Mouse (Mus musculus) liver, embryonic 11.5 days (tissue): ENCODE results near the gene Cabp4. TPM values are rescaled to one million over a fixed set of nuclear protein-coding genes. Genes with fewer than 3 reads are reported as not detected.

ENCODE experiments used
- ATAC-seq: fragments of 200-750 bp; cut with Nextera tagmentation; replicated peaks from 2 replicates; pipeline ENCODE4 v1.8.0; 2017; ENCODE audit warnings: moderate number of reproducible peaks, mild to moderate bottlenecking, moderate TSS enrichment, moderate library complexity; ENCODE audit not compliant: low FRiP score
- DNase-seq: peaks from one replicate; pipeline ENCODE4 v3.0.0-alpha.2; 2017; ENCODE audit warnings: low spot score
- H3K27ac ChIP-seq: fragments of 300-500 bp; sonication (generic); 2 replicates; pipeline ENCODE4 v1.5.1; 2014; ENCODE audit warnings: mild to moderate bottlenecking, low read depth, low read length, control low read depth
- H3K27me3 ChIP-seq: fragments of 300-500 bp; sonication (generic); replicated peaks from 2 replicates; pipeline ENCODE4 v1.6.1; 2014; ENCODE audit warnings: low read length, mixed read lengths; ENCODE audit not compliant: control insufficient read depth, insufficient read depth
- H3K36me3 ChIP-seq: fragments of 300-500 bp; sonication (generic); 2 replicates; pipeline ENCODE4 v1.6.1; 2014; ENCODE audit warnings: mild to moderate bottlenecking, low read length, moderate library complexity, mixed read lengths; ENCODE audit not compliant: control insufficient read depth, insufficient read depth
- H3K4me1 ChIP-seq: fragments of 300-500 bp; sonication (generic); replicated peaks from 2 replicates; pipeline ENCODE4 v1.6.1; 2014; ENCODE audit warnings: low read length, mixed read lengths; ENCODE audit not compliant: control insufficient read depth, insufficient read depth
- H3K4me2 ChIP-seq: fragments of 300-500 bp; sonication (generic); 2 replicates; pipeline ENCODE4 v1.6.1; 2014; ENCODE audit warnings: mild to moderate bottlenecking, control low read depth, moderate library complexity
- H3K4me3 ChIP-seq: fragments of 300-500 bp; sonication (generic); 2 replicates; pipeline ENCODE4 v1.5.1; 2014; ENCODE audit warnings: low read depth, low read length, control low read depth
- H3K9ac ChIP-seq: fragments of 300-500 bp; sonication (generic); 2 replicates; pipeline ENCODE4 v1.6.1; 2014; ENCODE audit warnings: low read depth, low read length, control low read depth
- H3K9me3 ChIP-seq: fragments of 300-500 bp; sonication (generic); 2 replicates; pipeline ENCODE4 v1.6.1; 2016; ENCODE audit warnings: low read length, inconsistent platforms, mixed read lengths; ENCODE audit not compliant: control insufficient read depth
- WGBS: fragments of 180-500 bp; shearing (Covaris S2); extraction: QIAGEN DNeasy Blood & Tissue Kit; methylation state at CpG from one replicate; pipeline ENCODE4 v1.1.7; 2014; 5-methylcytosine and 5-hydroxymethylcytosine counted together
- polyA plus RNA-seq: library from polyadenylated mRNA; unstranded; fragments of >200 nt; fragmentation: Nextera tagmentation; extraction: Ambion mirVana; gene quantifications from 2 replicates; pipeline ENCODE4 v1.2.1, GENCODE M21; 2014

Gene Cabp4
- polyA plus RNA-seq, 1 experiment from 2014 or later: 0.21 TPM

- Histone ChIP-seq H3K4me2 (no peak overlapping the region), H3K4me1 (peaks cover 26% of the 10 kb centered on the region), H3K9ac (no peak overlapping the region), H3K9me3 (no peaks in the 10 kb centered on the region), H3K27ac (no peak overlapping the region), H3K27me3 (no peaks in the 10 kb centered on the region), H3K36me3 (peaks cover 23% of the 10 kb centered on the region), H3K4me3 (no peak overlapping the region)
- no peak for DNase-seq
- 97% methylated on average over 7 of the region's 7 CpGs for WGBS
- ATAC-seq: no peak
These were observed 26.8 kb downstream of the Cabp4 start for GRCm38 (mm10) chr19:4117006-4117405.

GRCm38 (mm10) chr19:4115816-4116215 is 28.0 kb downstream of the Cabp4 start:
- ATAC-seq (no peak), DNase-seq (no peak)
- Histone ChIP-seq H3K27me3 (no peaks in the 10 kb centered on the region), H3K27ac (no peak overlapping the region), H3K9ac (no peak overlapping the region), H3K4me2 (no peak overlapping the region), H3K9me3 (no peaks in the 10 kb centered on the region), H3K4me3 (no peak overlapping the region), H3K36me3 (peaks cover 23% of the 10 kb centered on the region), H3K4me1 (peaks cover 23% of the 10 kb centered on the region)
- 81% methylated on average over 11 of the region's 11 CpGs for WGBS

GRCm38 (mm10) chr19:4115144-4115543 is 28.7 kb downstream of the Cabp4 start:
- Histone ChIP-seq H3K27me3 (no peaks in the 10 kb centered on the region), H3K4me3 (no peak overlapping the region), H3K4me1 (peaks cover 19% of the 10 kb centered on the region), H3K9ac (no peak overlapping the region), H3K9me3 (no peaks in the 10 kb centered on the region), H3K27ac (no peak overlapping the region), H3K36me3 (peaks cover 23% of the 10 kb centered on the region), H3K4me2 (no peak overlapping the region)
- ATAC-seq (no peak), DNase-seq (no peak)
- 93% methylated on average over 10 of the region's 10 CpGs for WGBS

- no peak for DNase-seq
- no peaks in the 10 kb centered on the region for H3K27me3 ChIP-seq
These were observed 29.3 kb downstream of the Cabp4 start for GRCm38 (mm10) chr19:4114551-4114950.

GRCm38 (mm10) chr19:4113806-4114230 is 30.0 kb downstream of the Cabp4 start:
- peak overlapping the region; percentile 11; the same call in 1 of the 2 replicates for H3K4me3 ChIP-seq
- H3K9me3 ChIP-seq: no peaks in the 10 kb centered on the region
- ATAC-seq (peak; percentile 38; the same call in 1 of the 2 replicates), DNase-seq (no peak)
- no peaks in the 10 kb centered on the region for H3K27me3 ChIP-seq
- 33% methylated on average over 5 of the region's 5 CpGs for WGBS
- H3K4me2 ChIP-seq: peak overlapping the region; percentile 48
- H3K27ac ChIP-seq: peak overlapping the region; percentile 58
- peak overlapping the region; percentile 52 for H3K9ac ChIP-seq
- peaks cover 23% of the 10 kb centered on the region for H3K36me3 ChIP-seq
- peaks cover 17% of the 10 kb centered on the region for H3K4me1 ChIP-seq

More at GRCm38 (mm10) chr19:4114551-4114950, 29.3 kb downstream of the Cabp4 start:
- Histone ChIP-seq H3K27ac (no peak overlapping the region), H3K4me3 (no peak overlapping the region), H3K36me3 (peaks cover 23% of the 10 kb centered on the region), H3K4me2 (no peak overlapping the region), H3K9me3 (no peaks in the 10 kb centered on the region), H3K4me1 (peaks cover 17% of the 10 kb centered on the region), H3K9ac (peak overlapping the region; percentile 52; the same call in 1 of the 2 replicates)
- 84% methylated on average over 10 of the region's 10 CpGs for WGBS
- ATAC-seq: no peak

- Histone ChIP-seq H3K36me3 (peaks cover 23% of the 10 kb centered on the region), H3K27me3 (no peaks in the 10 kb centered on the region), H3K27ac (peak overlapping the region; percentile 58), H3K4me1 (peaks cover 17% of the 10 kb centered on the region), H3K9me3 (no peaks in the 10 kb centered on the region), H3K4me2 (peak overlapping the region; percentile 48), H3K9ac (peak overlapping the region; percentile 52), H3K4me3 (peak overlapping the region; percentile 7; the same call in 1 of the 2 replicates)
- DNase-seq (no peak), ATAC-seq (peak; percentile 64)
- 57% methylated on average over 13 of the region's 13 CpGs for WGBS
These were observed 30.5 kb downstream of the Cabp4 start for GRCm38 (mm10) chr19:4113186-4113805.

- H3K4me3 ChIP-seq: no peak overlapping the region
- no peaks in the 10 kb centered on the region for H3K9me3 ChIP-seq
- peaks cover 17% of the 10 kb centered on the region for H3K4me1 ChIP-seq
- H3K36me3 ChIP-seq: peaks cover 23% of the 10 kb centered on the region
- H3K4me2 ChIP-seq: no peak overlapping the region
- H3K27me3 ChIP-seq: no peaks in the 10 kb centered on the region
- DNase-seq: no peak
- WGBS: 90% methylated on average over 26 of the region's 26 CpGs
- H3K9ac ChIP-seq: no peak overlapping the region
- no peak for ATAC-seq
- no peak overlapping the region for H3K27ac ChIP-seq
These were observed 31.5 kb downstream of the Cabp4 start for GRCm38 (mm10) chr19:4112063-4112960.

GRCm38 (mm10) chr19:4108535-4108934 is 35.3 kb downstream of the Cabp4 start:
- Histone ChIP-seq H3K27ac (no peak overlapping the region), H3K27me3 (0 out of 2 replicates have a peak, but pooled peaks cover 5% of the 10 kb centered on the region), H3K36me3 (peaks cover 2% of the 10 kb centered on the region; the same call in 1 of the 2 replicates), H3K9ac (no peak overlapping the region), H3K4me3 (no peak overlapping the region), H3K4me2 (no peak overlapping the region), H3K9me3 (no peaks in the 10 kb centered on the region), H3K4me1 (peaks cover 7% of the 10 kb centered on the region)
- ATAC-seq: no peak
- WGBS: 83% methylated on average over 9 of the region's 9 CpGs
- no peak for DNase-seq
